Mouse (Mus musculus) thymus, postnatal 4 days (tissue): ENCODE results near the gene Aars.
"Not testable (repeated sequence)": the region's sequence is repeated elsewhere in the genome, so short reads cannot be mapped to it uniquely, and the experiment has no call there.

ENCODE experiments used
- DNase-seq: peaks from one replicate; pipeline ENCODE4 v3.0.0; 2021

Aars gene

GRCm38 (mm10) chr8:111055031-111055634 is 22.2 kb downstream of the Aars start:
- DNase-seq = no peak

DNA sequence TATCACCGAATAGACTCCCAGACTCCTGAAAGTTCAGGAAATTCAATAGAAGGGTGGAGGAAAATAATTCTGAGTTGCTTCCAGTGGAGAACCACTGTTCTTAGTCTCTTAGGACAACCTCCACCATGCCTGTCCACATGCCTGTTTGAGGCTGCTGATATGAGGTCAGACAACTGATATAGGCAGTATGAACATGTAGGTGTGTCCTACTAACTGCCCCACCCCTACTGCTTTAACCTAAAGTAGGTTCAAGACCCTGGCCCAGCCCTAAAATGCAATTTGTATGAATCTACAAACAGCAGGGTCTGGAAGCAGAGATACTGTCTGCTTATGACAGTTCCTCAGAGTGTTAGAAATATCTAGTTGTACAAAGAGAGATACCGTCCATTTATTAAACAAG is 22.7 kb downstream of the Aars start:
- DNase-seq = no peak

GRCm38 (mm10) chr8:111056158-111056663 is 23.3 kb downstream of the Aars start, which contains the start of gene Exosc6:
Gene Exosc6, plus strand, starts transcription at chr8:111056339.
- DNase-seq = peak; percentile 93

GRCm38 (mm10) chr8:111056691-111057293 is 23.8 kb downstream of the Aars start:
- DNase-seq = peak; percentile 72

DNA sequence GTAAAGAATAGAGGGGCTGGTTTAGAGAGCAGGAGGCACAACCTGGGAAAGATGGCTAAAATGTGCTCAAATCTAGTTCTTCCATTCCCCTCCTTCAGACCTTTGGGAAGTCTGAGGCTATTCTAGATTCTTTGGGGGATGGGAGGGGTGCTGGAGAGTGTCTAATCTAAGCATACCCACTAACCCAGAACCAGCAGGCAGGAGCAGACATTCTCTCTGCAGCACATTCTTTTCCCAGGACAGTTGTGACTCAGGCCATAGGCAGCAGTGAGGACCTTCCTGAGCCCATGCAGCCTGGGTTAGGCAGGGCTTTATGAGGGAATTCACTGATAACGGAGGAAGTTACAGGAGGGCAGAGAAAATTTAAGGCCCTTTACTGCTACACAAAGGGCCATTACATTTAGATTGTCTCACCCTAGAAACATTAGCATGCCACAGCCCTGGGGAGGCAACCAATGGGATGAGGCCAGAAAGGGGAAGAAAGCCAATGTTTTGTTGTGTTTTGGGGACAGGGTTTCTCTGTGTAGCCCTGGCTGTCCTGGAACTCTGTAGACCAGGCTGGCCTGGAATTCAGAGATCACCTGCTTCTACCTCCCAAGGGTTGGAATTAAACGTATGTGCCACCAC is 26.1 kb downstream of the Aars start:
- DNase-seq = no peak

GRCm38 (mm10) chr8:111061688-111062071 is 28.7 kb downstream of the Aars start:
- no peak for DNase-seq

DNA sequence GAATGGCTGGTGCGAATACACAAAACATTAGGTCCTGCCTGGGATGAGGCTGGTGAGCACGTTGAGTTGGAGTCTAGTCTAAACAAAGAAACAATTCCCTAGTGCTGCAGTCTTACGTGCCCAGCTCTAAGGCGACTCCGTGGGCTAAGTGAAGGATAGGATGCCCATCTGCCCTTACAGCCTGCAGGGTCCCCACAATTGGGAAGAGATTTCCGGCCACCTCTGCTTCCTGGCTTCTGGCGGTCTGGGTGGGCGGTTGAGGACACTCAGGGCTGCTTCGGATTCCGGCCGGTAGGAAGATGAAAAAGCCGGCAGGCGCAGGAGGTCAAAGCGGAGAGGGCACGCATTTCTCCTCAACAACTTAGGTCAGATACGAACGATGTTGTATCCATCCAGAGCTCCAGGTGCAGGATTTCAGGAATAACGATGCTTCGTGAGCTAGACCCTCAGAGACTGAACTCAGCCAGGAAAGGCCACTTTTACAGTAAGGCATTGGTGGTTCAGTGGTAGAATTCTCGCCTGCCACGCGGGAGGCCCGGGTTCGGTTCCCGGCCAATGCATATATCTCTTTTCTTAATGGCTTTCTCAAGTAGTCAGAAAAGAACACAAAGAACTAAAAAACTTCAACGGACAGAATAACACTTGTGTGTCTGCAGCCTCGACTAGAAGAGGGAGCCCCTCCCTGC is 29.3 kb downstream of the Aars start:
- peak; percentile 91 for DNase-seq

DNA sequence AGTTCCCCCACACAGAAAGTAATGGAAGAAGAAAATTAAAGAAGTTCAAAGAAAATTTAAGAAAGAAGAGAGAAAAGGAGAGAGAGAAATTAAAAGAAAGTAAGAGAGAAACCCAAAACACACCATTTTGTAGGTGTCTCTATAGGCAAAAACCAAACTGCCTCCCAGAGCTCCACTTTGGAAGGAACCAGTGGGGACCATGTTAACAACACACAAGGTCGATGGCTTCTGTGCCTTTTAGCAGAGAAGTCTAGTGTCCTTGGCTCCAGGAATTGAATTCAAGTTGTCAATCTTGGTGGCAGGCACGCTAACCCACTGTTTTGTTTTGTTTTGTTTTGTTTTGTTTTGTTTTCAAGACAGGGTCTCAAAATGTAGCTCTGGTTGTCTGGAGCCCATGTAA is 29.9 kb downstream of the Aars start:
- DNase-seq = no peak

GRCm38 (mm10) chr8:111066308-111066707 is 33.4 kb downstream of the Aars start:
- DNase-seq = no peak

- DNase-seq = no peak
Observed at GRCm38 (mm10) chr8:111067439-111067838, 34.5 kb downstream of the Aars start.

- not testable (repeated sequence) for DNase-seq
Observed at GRCm38 (mm10) chr8:111068660-111069059, 35.7 kb downstream of the Aars start.

GRCm38 (mm10) chr8:111075926-111076325 is 43.0 kb downstream of the Aars start:
- DNase-seq = no peak

DNA sequence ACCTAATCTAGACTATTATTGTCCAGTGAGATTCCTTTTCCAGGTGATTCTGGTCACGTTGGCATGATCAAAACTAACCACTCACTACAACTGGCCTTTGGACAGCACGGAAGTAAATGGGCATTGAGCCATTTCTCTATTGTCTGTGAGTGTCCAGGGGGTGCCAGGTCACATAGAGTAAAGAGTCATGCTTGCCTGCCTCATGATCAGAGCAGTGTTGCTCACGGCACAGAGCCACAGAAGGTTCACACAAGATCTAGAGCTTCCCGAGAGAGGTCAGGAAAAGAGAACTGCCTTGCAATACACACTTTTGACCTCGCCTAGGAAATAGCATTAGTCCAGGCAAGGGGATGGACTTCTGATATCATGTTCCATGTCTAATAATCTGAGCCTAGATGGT is 46.5 kb downstream of the Aars start:
- no peak for DNase-seq

DNA sequence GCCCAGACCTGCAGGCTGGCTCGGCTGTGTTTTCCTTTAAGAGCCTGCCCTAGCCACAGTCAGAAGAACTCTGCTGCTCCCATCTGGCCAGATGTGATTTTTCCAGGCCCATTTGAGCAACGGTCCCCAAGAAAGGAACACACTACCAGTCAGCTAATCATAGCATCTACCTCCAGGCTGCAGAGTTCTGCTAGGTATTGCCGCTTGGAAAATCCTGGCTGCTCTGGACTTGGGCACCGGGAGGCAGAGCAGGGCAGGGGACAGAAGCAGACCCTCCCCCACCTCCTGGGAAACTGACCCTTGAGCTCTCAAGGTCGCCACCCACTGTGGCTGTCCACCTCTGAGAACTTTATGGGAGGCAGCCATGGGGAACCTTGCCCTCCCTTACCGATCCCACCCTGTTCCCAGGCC is 46.9 kb downstream of the Aars start:
- DNase-seq = no peak

DNA sequence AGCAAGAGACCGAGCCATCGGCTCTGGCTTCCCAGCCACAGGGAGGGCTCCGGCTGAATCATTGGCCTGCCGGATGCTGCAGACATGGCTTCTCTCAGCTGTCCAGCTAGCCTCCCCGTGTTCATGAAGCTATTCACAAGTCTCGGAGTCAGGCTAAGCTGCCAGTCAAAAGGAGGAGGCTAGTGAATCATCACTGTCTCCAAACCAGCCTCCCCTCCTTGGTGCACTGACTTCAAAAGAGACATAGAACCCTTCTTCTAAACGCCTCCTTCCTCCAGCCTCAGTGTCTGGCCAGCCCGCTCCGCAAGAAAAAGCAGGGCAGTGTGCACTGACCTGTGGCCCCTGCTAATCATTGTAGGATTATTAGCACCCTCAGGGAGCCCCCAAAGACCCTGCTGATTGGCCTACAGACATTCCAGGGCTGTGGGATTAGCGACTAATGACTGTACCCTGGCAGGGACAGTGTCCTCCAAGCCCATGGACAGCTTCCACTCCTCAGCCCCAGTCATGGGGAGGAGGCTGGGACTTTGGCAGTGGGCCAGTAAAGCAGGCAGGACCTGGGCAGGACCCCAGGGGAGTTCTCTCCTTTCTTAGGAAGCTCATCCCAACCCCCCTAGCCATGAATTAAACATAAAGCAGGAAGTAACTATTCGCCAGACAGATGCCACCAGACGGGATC is 48.8 kb downstream of the Aars start:
- DNase-seq = no peak

GRCm38 (mm10) chr8:111083936-111084335 is 51.0 kb downstream of the Aars start:
- not testable (repeated sequence) for DNase-seq

DNA sequence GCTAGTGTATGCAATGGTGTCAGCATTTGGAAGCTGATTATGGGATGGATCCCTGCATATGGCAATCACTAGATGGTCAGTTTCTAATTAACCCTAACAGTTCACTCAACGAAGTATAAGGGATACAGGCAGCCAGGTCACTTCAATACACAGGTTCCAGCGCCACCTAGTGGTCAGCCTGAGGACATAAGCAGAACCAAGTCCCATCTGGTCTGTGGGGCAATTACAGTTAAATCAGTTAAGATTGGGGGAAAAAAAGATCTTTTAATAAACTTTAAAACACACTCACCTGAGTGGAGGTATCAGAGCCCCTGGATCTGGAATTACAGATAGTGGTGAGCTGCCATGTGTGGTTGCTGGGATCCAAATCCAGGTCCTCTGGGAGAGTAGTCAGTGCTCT is 57.2 kb downstream of the Aars start:
- peak; percentile 93 for DNase-seq

DNA sequence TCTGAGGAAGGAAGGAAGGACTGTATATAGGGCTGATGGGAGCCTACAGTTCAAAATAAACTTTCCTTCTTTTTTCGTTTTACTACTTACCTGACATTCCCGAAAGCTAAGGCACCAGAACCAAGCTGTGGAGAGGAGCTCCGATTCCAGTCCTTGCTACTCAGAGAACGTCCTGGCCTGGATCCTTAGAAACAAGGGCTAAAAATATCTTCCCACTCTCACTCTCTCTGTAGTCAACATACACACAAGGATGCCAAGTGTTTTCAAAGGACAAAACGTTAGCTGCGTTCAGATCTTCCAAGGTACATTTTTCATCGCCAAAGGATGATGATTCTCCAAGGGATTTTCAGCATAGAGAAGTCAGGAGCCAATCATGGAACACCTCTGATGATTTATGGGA is 58.8 kb downstream of the Aars start:
- no peak for DNase-seq

DNA sequence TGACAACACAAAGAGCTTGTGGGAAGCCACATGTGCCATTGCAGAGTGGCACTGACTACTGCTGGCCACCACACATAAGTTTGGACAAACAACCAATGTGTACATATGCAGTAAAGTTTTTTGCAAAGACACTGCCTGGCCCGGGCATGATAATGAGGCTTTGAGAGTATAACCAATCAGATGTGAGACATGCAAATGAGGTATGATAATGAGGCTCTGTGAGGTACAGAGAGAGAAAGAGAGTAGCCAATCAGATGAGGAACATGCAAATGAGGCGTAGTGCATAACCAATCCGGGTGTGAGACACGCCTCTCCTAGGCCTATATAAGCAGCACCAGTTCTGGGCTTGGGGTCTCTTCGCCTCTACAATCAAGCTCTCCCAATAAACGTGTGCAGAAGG is 59.4 kb downstream of the Aars start, which contains the start of gene Clec18a:
Gene Clec18a, minus strand, starts transcription at position 101 of the 400 bp plus-strand sequence.
- DNase-seq = not testable (repeated sequence)

GRCm38 (mm10) chr8:111093865-111094718 is 61.1 kb downstream of the Aars start, which contains the start of gene Pdpr:
Gene Pdpr, plus strand, starts transcription at chr8:111094630.
- DNase-seq = peak; percentile 96

- peak; percentile 55 for DNase-seq
Observed at GRCm38 (mm10) chr8:111094719-111095302, 61.9 kb downstream of the Aars start.
